Mouse (Mus musculus): ENCODE measurements around the gene Sag.

The Sag gene

GRCm38 (mm10) chr1:87803576-87803975 is at the start of gene Sag:
TSS of gene Sag (plus strand) at chr1:87803680.
- DNase-seq (ENCODE audit: low read depth): no peak

GRCm38 (mm10) chr1:87755641-87756470 is 47.6 kb upstream of the Sag start, which contains the start of gene Atg16l1:
TSS of gene Atg16l1 (plus strand) at chr1:87755870.
- DNase-seq (ENCODE audit: low read depth): peak; percentile 98

- no peak for DNase-seq (ENCODE audit: low read depth)
These were observed 39.7 kb upstream of the Sag start for GRCm38 (mm10) chr1:87763821-87764220.

- no peak for DNase-seq (ENCODE audit: low read depth)
These were observed 37.7 kb upstream of the Sag start for GRCm38 (mm10) chr1:87765741-87766140.

- peak; percentile 74 for DNase-seq (ENCODE audit: low read depth)
These were observed 37.2 kb upstream of the Sag start for GRCm38 (mm10) chr1:87766233-87766632.

- DNase-seq (ENCODE audit: low read depth): no peak
These were observed 34.2 kb upstream of the Sag start for GRCm38 (mm10) chr1:87769263-87769662.

- DNase-seq (ENCODE audit: low read depth): no peak
These were observed 33.0 kb upstream of the Sag start for GRCm38 (mm10) chr1:87770486-87770885.

GRCm38 (mm10) chr1:87771724-87772123 is 31.8 kb upstream of the Sag start:
- DNase-seq (ENCODE audit: low read depth): no peak

GRCm38 (mm10) chr1:87773336-87773735 is 30.1 kb upstream of the Sag start:
- DNase-seq (ENCODE audit: low read depth): no peak

GRCm38 (mm10) chr1:87774845-87775244 is 28.6 kb upstream of the Sag start:
- no peak for DNase-seq (ENCODE audit: low read depth)

GRCm38 (mm10) chr1:87779204-87779785 is 24.2 kb upstream of the Sag start:
- DNase-seq (ENCODE audit: low read depth): no peak

- no peak for DNase-seq (ENCODE audit: low read depth)
These were observed 17.8 kb upstream of the Sag start for GRCm38 (mm10) chr1:87785703-87786102.

GRCm38 (mm10) chr1:87786251-87786650 is 17.2 kb upstream of the Sag start:
- no peak for DNase-seq (ENCODE audit: low read depth)

- no peak for DNase-seq (ENCODE audit: low read depth)
These were observed 13.8 kb upstream of the Sag start for GRCm38 (mm10) chr1:87789665-87790064.

GRCm38 (mm10) chr1:87792438-87793137 is 10.9 kb upstream of the Sag start:
- no peak for DNase-seq (ENCODE audit: low read depth)

- DNase-seq (ENCODE audit: low read depth): no peak
These were observed 10.4 kb upstream of the Sag start for GRCm38 (mm10) chr1:87793138-87793449.

- no peak for DNase-seq (ENCODE audit: low read depth)
These were observed 5.8 kb upstream of the Sag start for GRCm38 (mm10) chr1:87797702-87798101.

GRCm38 (mm10) chr1:87798306-87798705 is 5.2 kb upstream of the Sag start:
- DNase-seq (ENCODE audit: low read depth): no peak

- DNase-seq (ENCODE audit: low read depth): no peak
These were observed 4.3 kb downstream of the Sag start for GRCm38 (mm10) chr1:87807751-87808150.

- DNase-seq (ENCODE audit: low read depth): peak; percentile 62
These were observed 7.9 kb downstream of the Sag start for GRCm38 (mm10) chr1:87811391-87811790.

- peak; percentile 61 for DNase-seq (ENCODE audit: low read depth)
These were observed 8.6 kb downstream of the Sag start for GRCm38 (mm10) chr1:87812061-87812460.

- no peak for DNase-seq (ENCODE audit: low read depth)
These were observed 9.7 kb downstream of the Sag start for GRCm38 (mm10) chr1:87813155-87813554.

GRCm38 (mm10) chr1:87813681-87814080 is 10.2 kb downstream of the Sag start:
- DNase-seq (ENCODE audit: low read depth): peak; percentile 33

Measured in induced T-regulatory cell, adult 2 months (primary cell).